Mouse (Mus musculus) MEL (cell line): Measurements from ENCODE around the gene H2-Ob.

Experiments used
- CTCF ChIP-seq, 3 experiments: IDR thresholded peaks in 2 of 3; conservative IDR thresholded peaks in 1 of 3; 2 replicates each; pipeline ENCODE4 v1.5.1; 2011 to 2012; ENCODE audit warnings: low read length in 3 of 3, low read depth in 2 of 3, mild to moderate bottlenecking in 2 of 3, improper control_type of control experiment in 1 of 3, inconsistent platforms in 1 of 3, mixed read lengths in 1 of 3, moderate library complexity in 1 of 3; ENCODE audit not compliant: control insufficient read depth in 1 of 3, insufficient read depth in 1 of 3, poor library complexity in 1 of 3, severe bottlenecking in 1 of 3
- E2F4 ChIP-seq: IDR thresholded peaks from 2 replicates; pipeline ENCODE4 v1.6.1; 2011; ENCODE audit warnings: low read depth, low read length, improper control_type of control experiment, borderline replicate concordance
- EP300 ChIP-seq, 2 experiments: IDR thresholded peaks; 2 replicates each; pipeline ENCODE4 v1.6.1; 2011; ENCODE audit warnings: improper control_type of control experiment in 2 of 2, low read length in 2 of 2, low read depth in 1 of 2, mild to moderate bottlenecking in 1 of 2
- MAX ChIP-seq: IDR thresholded peaks from 2 replicates; pipeline ENCODE4 v1.6.1; 2011; ENCODE audit warnings: low read length, improper control_type of control experiment
- MXI1 ChIP-seq: IDR thresholded peaks from 2 replicates; pipeline ENCODE4 v1.6.1; 2011; ENCODE audit warnings: mild to moderate bottlenecking, low read depth, low read length, improper control_type of control experiment
- MYC ChIP-seq: IDR thresholded peaks from 2 replicates; pipeline ENCODE4 v1.6.1; 2011; ENCODE audit warnings: low read depth, mild to moderate bottlenecking, low read length, improper control_type of control experiment, moderate library complexity
- POLR2A ChIP-seq, 2 experiments: IDR thresholded peaks; 2 replicates each; pipeline ENCODE4 v1.6.1; 2011 to 2012; ENCODE audit warnings: low read length in 2 of 2, mild to moderate bottlenecking in 2 of 2, control low read depth in 1 of 2, improper control_type of control experiment in 1 of 2, low read depth in 1 of 2, moderate library complexity in 1 of 2; ENCODE audit not compliant: control insufficient read depth in 1 of 2, insufficient read depth in 1 of 2, poor library complexity in 1 of 2
- RCOR1 ChIP-seq: IDR thresholded peaks from 2 replicates; pipeline ENCODE4 v1.6.1; 2012; ENCODE audit warnings: low read depth, mild to moderate bottlenecking, inconsistent platforms, low read length, improper control_type of control experiment
- TBP ChIP-seq: IDR thresholded peaks from 2 replicates; pipeline ENCODE4 v1.8.0; 2011; ENCODE audit warnings: low read depth, low read length, improper control_type of control experiment
- UBTF ChIP-seq: IDR thresholded peaks from 2 replicates; pipeline ENCODE4 v1.6.1; 2012; ENCODE audit warnings: low read depth, mild to moderate bottlenecking, inconsistent platforms, low read length, improper control_type of control experiment, moderate library complexity, borderline replicate concordance; ENCODE audit not compliant: insufficient read depth

DNA sequence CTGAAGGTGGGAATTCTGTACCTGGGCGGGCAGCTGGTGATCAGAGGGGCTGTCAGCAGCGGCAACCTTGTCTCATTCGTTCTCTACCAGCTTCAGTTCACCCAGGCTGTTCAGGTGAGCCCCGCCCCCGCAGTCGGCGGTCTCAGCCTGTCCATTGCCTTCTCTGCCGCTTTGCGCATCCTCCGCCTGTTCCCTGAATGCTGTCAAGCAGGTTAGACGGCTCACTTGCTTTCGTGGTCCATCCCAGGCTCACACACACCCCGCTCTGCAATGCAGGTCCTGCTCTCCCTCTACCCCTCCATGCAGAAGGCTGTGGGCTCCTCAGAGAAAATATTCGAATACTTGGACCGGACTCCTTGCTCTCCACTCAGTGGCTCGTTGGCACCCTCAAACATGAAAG lies 45.9 kb upstream of the H2-Ob start:
- TF ChIP-seq RCOR1, result no peak
- no peak for TF ChIP-seq MYC
- no peak for TF ChIP-seq POLR2A (IDR thresholded peaks at IDR 0.05; ENCODE audit: control insufficient read depth in 1 of 2, insufficient read depth in 1 of 2, low read depth in 1 of 2, low read length in 2 of 2, poor library complexity in 1 of 2)
- no peak for TF ChIP-seq EP300 (IDR thresholded peaks at IDR 0.05; ENCODE audit: low read depth in 1 of 2, low read length in 2 of 2)
- TF ChIP-seq CTCF (IDR thresholded peaks at IDR 0.05 in 2 of 3, conservative IDR thresholded peaks at IDR 0.05 in 1 of 3; ENCODE audit: control insufficient read depth in 1 of 3, insufficient read depth in 1 of 3, low read depth in 2 of 3, low read length in 3 of 3, poor library complexity in 1 of 3, severe bottlenecking in 1 of 3), result no peak
- no peak for TF ChIP-seq TBP
- TF ChIP-seq UBTF, result no peak
- TF ChIP-seq E2F4, result no peak
- TF ChIP-seq MXI1, result no peak
- no peak for TF ChIP-seq MAX
